Mouse (Mus musculus): ENCODE results near the gene Rasgrp2. TPM values are rescaled to one million over a fixed set of nuclear protein-coding genes. Genes with fewer than 3 reads are reported as not detected.

Gene Rasgrp2
- total RNA-seq, 2 experiments from 2014 or later: 31.9 to 90.1 TPM

DNA sequence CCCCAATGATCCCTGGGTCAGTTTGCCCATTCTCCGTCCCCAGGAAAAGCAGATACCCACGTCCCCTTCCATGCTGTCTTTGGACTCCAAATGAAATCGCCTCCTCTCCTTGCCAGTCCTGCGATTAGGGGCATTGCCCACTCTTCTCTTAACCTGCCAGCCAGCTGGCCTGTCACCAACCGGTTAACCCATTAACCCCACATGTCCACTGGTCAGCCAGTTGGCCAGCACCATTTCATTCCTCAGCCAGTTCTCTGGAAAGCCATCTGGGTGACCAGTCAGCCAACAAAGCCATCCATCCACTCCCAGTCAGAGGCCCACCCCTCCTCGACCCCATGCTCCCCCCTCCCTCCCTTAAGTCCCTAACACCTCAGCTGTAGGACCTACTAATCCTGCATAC, 63.7 kb downstream of the Rasgrp2 start:
- no peak for ATAC-seq (replicated peaks; ENCODE audit: low FRiP score, poor library complexity, severe bottlenecking)

DNA sequence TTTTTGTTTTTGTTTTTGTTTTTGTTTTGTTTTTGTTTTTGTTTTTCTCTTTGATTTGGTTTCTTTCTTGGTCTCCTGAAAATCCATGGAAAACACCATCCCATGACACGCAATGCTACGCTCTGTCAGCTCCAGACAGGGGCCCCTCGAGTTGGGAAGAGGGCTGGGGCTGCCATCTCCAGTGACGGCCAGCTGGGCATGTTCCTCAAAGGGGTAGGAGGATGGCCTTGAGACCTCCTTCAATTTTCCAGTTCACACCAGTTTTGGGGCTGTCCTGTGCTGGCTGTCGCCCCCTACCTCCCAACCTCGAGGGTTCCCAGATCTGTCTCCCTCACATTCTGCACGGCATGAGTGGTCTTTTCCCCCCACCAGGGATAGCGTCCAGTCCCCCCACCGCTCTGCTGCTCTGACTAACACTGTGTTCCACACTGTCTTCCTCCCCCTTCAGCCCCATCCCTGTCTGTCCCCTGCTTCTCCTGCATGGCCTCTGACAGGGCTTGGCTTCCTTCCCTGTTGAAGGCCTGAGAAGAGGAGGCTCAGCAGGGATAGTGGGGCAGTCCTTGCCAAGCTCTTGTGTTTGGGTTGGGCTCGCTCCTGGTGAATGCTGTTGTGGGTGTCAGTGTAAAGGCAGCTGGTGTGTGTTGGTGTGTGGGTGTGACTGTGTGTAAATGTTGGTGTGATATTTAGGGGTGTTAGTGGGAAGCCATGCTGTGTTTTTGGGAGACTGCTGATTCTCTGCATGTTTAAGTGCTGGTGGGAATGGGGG, 65.3 kb downstream of the Rasgrp2 start:
- ATAC-seq (replicated peaks; ENCODE audit: low FRiP score, poor library complexity, severe bottlenecking): no peak

Other genes starting within 250 kb of the Rasgrp2 start
- not detected in 2 replicates for gene Majin, start 215.0 kb upstream of the Rasgrp2 start, total RNA-seq (2015; ENCODE audit: low replicate concordance)
- not detected in 2 replicates for gene Majin, start 215.0 kb upstream of the Rasgrp2 start, total RNA-seq (2017; ENCODE audit: low replicate concordance)
- not detected in 2 replicates for gene Gpha2, start 173.0 kb upstream of the Rasgrp2 start, total RNA-seq (2015; ENCODE audit: low replicate concordance)
- gene Gpha2, start 173.0 kb upstream of the Rasgrp2 start, total RNA-seq (2017; ENCODE audit: low replicate concordance): not detected in 2 replicates
- gene Ppp2r5b, start 163.5 kb upstream of the Rasgrp2 start, total RNA-seq (2015; ENCODE audit: low replicate concordance): 45.5 and 51.0 TPM in 2 replicates
- gene Ppp2r5b, start 163.5 kb upstream of the Rasgrp2 start, total RNA-seq (2017; ENCODE audit: low replicate concordance): 117 and 295 TPM in 2 replicates
- 32.4 and 33.4 TPM in 2 replicates for gene Atg2a, start 157.7 kb upstream of the Rasgrp2 start, total RNA-seq (2015; ENCODE audit: low replicate concordance)
- gene Atg2a, start 157.7 kb upstream of the Rasgrp2 start, total RNA-seq (2017; ENCODE audit: low replicate concordance): 32.2 and 39.0 TPM in 2 replicates
- 12.7 and 13.2 TPM in 2 replicates for gene Ehd1, start 122.6 kb upstream of the Rasgrp2 start, total RNA-seq (2015; ENCODE audit: low replicate concordance)
- gene Ehd1, start 122.6 kb upstream of the Rasgrp2 start, total RNA-seq (2017; ENCODE audit: low replicate concordance): 25.8 and 25.9 TPM in 2 replicates
- 0.21 TPM in 1 of 2 replicates, not detected in the other for gene Cdc42bpg, start 92.9 kb upstream of the Rasgrp2 start, total RNA-seq (2015; ENCODE audit: low replicate concordance)
- gene Cdc42bpg, start 92.9 kb upstream of the Rasgrp2 start, total RNA-seq (2017; ENCODE audit: low replicate concordance): 0.17 and 0.70 TPM in 2 replicates
- 6.0 and 7.3 TPM in 2 replicates for gene Men1, start 64.4 kb upstream of the Rasgrp2 start, total RNA-seq (2015; ENCODE audit: low replicate concordance)
- 2.5 and 9.6 TPM in 2 replicates for gene Men1, start 64.4 kb upstream of the Rasgrp2 start, total RNA-seq (2017; ENCODE audit: low replicate concordance)
- 21.5 and 30.0 TPM in 2 replicates for gene Map4k2, start 58.2 kb upstream of the Rasgrp2 start, total RNA-seq (2015; ENCODE audit: low replicate concordance)
- gene Map4k2, start 58.2 kb upstream of the Rasgrp2 start, total RNA-seq (2017; ENCODE audit: low replicate concordance): 14.5 and 21.1 TPM in 2 replicates
- 71.3 and 72.7 TPM in 2 replicates for gene Sf1, start 35.6 kb upstream of the Rasgrp2 start, total RNA-seq (2015; ENCODE audit: low replicate concordance)
- gene Sf1, start 35.6 kb upstream of the Rasgrp2 start, total RNA-seq (2017; ENCODE audit: low replicate concordance): 42.1 and 81.4 TPM in 2 replicates
- gene Pygm, start 14.9 kb upstream of the Rasgrp2 start, total RNA-seq (2015; ENCODE audit: low replicate concordance): not detected in 2 replicates
- not detected in 2 replicates for gene Pygm, start 14.9 kb upstream of the Rasgrp2 start, total RNA-seq (2017; ENCODE audit: low replicate concordance)
- not detected in 2 replicates for gene Nrxn2, start 19.4 kb downstream of the Rasgrp2 start, total RNA-seq (2015; ENCODE audit: low replicate concordance)
- gene Nrxn2, start 19.4 kb downstream of the Rasgrp2 start, total RNA-seq (2017; ENCODE audit: low replicate concordance): not detected in 2 replicates
- gene Slc22a12, start 143.7 kb downstream of the Rasgrp2 start, total RNA-seq (2015; ENCODE audit: low replicate concordance): not detected in 2 replicates
- gene Slc22a12, start 143.7 kb downstream of the Rasgrp2 start, total RNA-seq (2017; ENCODE audit: low replicate concordance): not detected in 2 replicates